27 mouse cellular contexts compared by ENCODE assay signal in genomic region chr6:41759618-41760017, GRCm38 (mm10). TPM values are rescaled to one million over a fixed set of nuclear protein-coding genes. Genes with fewer than 3 reads are reported as not detected.
A peak's percentile ranks its signal among the peaks of the same experiment; 100 is the strongest.
DNase-seq lines count a peak whose midpoint lies in the region; ATAC-seq and TF ChIP-seq lines count a peak whose summit lies in the region.
"Had no signal": no experiment of that assay in that cellular context is flagged by ENCODE, and none has a peak within 500 bp of the region (broad histone marks: within the 10 kb centered on the region; RNA-seq: fewer than 3 reads in every experiment).

No protein-coding gene starts in this region.

- ATAC-seq in frontal cortex, adult (ENCODE audit: low TSS enrichment): peak; percentile 66
- no peak for ATAC-seq in midbrain, postnatal 0 days (ENCODE audit: low FRiP score)
- ATAC-seq: activated CD4-positive, CD25-positive, alpha-beta regulatory T cell, adult 4 months; CD4-positive, CD25-positive, alpha-beta regulatory T cell, adult 4 months; Patski had no signal

- H3K36me3 ChIP-seq in midbrain, postnatal 0 days (ENCODE audit: insufficient read depth, low read length): no peaks in the 10 kb centered on the region
- H3K36me3 ChIP-seq: G1E had no signal

- H3K27ac ChIP-seq in midbrain, postnatal 0 days (ENCODE audit: low read depth, low read length): no peak overlapping the region

- no peak for TF ChIP-seq CTCF in midbrain, postnatal 0 days (IDR thresholded peaks at IDR 0.05)

- no peaks in the 10 kb centered on the region for H3K9me3 ChIP-seq in midbrain, postnatal 0 days (ENCODE audit: low read length)
- H3K9me3 ChIP-seq: G1E had no signal

- no peak overlapping the region for H3K9ac ChIP-seq in midbrain, postnatal 0 days (replicated peaks; ENCODE audit: low read length, poor library complexity, severe bottlenecking)

- no peaks in the 10 kb centered on the region for H3K27me3 ChIP-seq in midbrain, postnatal 0 days (ENCODE audit: insufficient read depth, low read length)
- H3K27me3 ChIP-seq: CH12.LX had no signal

- H3K4me1 ChIP-seq in midbrain, postnatal 0 days (ENCODE audit: insufficient read depth, low read length): no peaks in the 10 kb centered on the region

- 82% methylated on average over 2 of the region's 2 CpGs for WGBS in midbrain, postnatal 0 days

- H3K4me2 ChIP-seq in midbrain, postnatal 0 days (ENCODE audit: low read depth, low read length, poor library complexity, severe bottlenecking): no peak overlapping the region

- DNase-seq in frontal cortex, postnatal 14 days (ENCODE audit: low spot score in 2 of 2): no peak
- peak; percentile 63 for DNase-seq in brain, adult 2 months (ENCODE audit: low read depth, low spot score)
- peak; percentile 53 for DNase-seq in telencephalon, adult 2 months (ENCODE audit: low read depth, low spot score)
- no peak for DNase-seq in adrenal gland, adult 18-20 months (ENCODE audit: low spot score in 2 of 2)
- no peak for DNase-seq in midbrain, postnatal 0 days (ENCODE audit: low spot score)
- DNase-seq: adrenal gland, adult 2 months; adrenal gland, adult 8-10 months; adrenal gland, postnatal 10 days; adrenal gland, postnatal 14 days; adrenal gland, postnatal 25 days; adrenal gland, postnatal 36 days; B cell, adult 2 months; cerebellum, adult 11 months; cerebellum, adult 11-12 months; cerebellum, adult 18-20 months; cerebellum, adult 2 months; cerebellum, adult 8-10 months had no signal

- no peak overlapping the region for H3K4me3 ChIP-seq in midbrain, postnatal 0 days (ENCODE audit: low read depth, low read length)

RNA-seq across cellular contexts. Expression of gene Olfr459, which starts 15.4 kb away (rescaled TPM):
- not detected for total RNA-seq in adrenal gland, adult 18-20 months (2021)
- total RNA-seq in midbrain, postnatal 0 days (2014; rRNA removed): not detected in 2 replicates
- polyA plus RNA-seq in midbrain, postnatal 0 days (2015; fragmentation: Nextera tagmentation; extraction: Ambion mirVana): not detected in 2 replicates
- total RNA-seq: adrenal gland, adult 2 months; adrenal gland, adult 8-10 months; adrenal gland, postnatal 10 days; adrenal gland, postnatal 14 days; adrenal gland, postnatal 25 days; adrenal gland, postnatal 36 days; adrenal gland, postnatal 4 days; CH12.LX; MEL had no signal
- polyA plus RNA-seq: adrenal gland, adult 2 months; brain, embryonic 14.5 days; C2C12; cerebellum, adult 2 months; G1E; Patski had no signal

RNA-seq across cellular contexts. Expression of gene Kel, which starts 55.5 kb away (rescaled TPM):
- total RNA-seq in adrenal gland, adult 18-20 months (2021): not detected
- 0.24 TPM in 1 of 2 replicates, not detected in the other for total RNA-seq in midbrain, postnatal 0 days (2014; rRNA removed)
- 0.22 TPM in 1 of 2 replicates, not detected in the other for polyA plus RNA-seq in midbrain, postnatal 0 days (2015; fragmentation: Nextera tagmentation; extraction: Ambion mirVana)
- total RNA-seq: adrenal gland, adult 8-10 months; adrenal gland, postnatal 25 days; adrenal gland, postnatal 36 days; CH12.LX had no signal
- polyA plus RNA-seq: adrenal gland, adult 2 months; C2C12; CD4-positive, CD25-positive, alpha-beta regulatory T cell, adult 4 months; cerebellum, adult 2 months; Patski had no signal

Comparison
In these comparisons a context has a peak if more than half of its experiments do, and no peak if none do; other contexts are left out.
1. DNase-seq: peak in brain, adult 2 months (single experiment) and telencephalon, adult 2 months (single experiment); none in frontal cortex, postnatal 14 days (0 of 2), adrenal gland, adult 18-20 months (0 of 2) and midbrain, postnatal 0 days (single experiment).